Mouse (Mus musculus) left cerebral cortex, postnatal 10 days (tissue): Measurements from ENCODE around the gene Dyx1c1. TPM values are rescaled to one million over a fixed set of nuclear protein-coding genes. Genes with fewer than 3 reads are reported as not detected.

Source experiments
- DNase-seq, 2 experiments: peaks; one replicate each; pipeline ENCODE4 v3.0.0; 2021 to 2022; ENCODE audit warnings: low spot score in 2 of 2, mixed read lengths in 1 of 2; ENCODE audit errors: extremely low spot score in 1 of 2
- intact Hi-C: fragments of 180-260 bp; cut with DNase I; formaldehyde crosslinking; loops from one replicate; pipeline ENCODE4 v1.15.1; 2025
- total RNA-seq, 2 experiments: library from RNA; stranded (reverse); gene quantifications; 2 replicates each; pipeline ENCODE4 v1.2.3; 2021

Gene Dyx1c1
- 1 to 10 TPM; 2.0 TPM for total RNA-seq

- intact Hi-C loops, result no loop called here
Observed at GRCm38 (mm10) chr9:72958521-72959450, at the start of gene Dyx1c1, which contains the start of gene Gm44503. TSS of gene Dyx1c1 (plus strand) at chr9:72958785. TSS of gene Gm44503 (plus strand) at chr9:72958852.

GRCm38 (mm10) chr9:72911381-72911780 is 47.2 kb upstream of the Dyx1c1 start:
- intact Hi-C loops, result no loop called here
- DNase-seq, result no peak

More at GRCm38 (mm10) chr9:72958521-72959450, at the start of gene Dyx1c1, which contains the start of gene Gm44503:
- peak; percentile 75 to 89 for DNase-seq

GRCm38 (mm10) chr9:72913551-72913950 is 45.0 kb upstream of the Dyx1c1 start:
- no peak for DNase-seq
- intact Hi-C loops, result no loop called here

- intact Hi-C loops, result no loop called here
Observed at GRCm38 (mm10) chr9:72915728-72916127, 42.9 kb upstream of the Dyx1c1 start.

GRCm38 (mm10) chr9:72923068-72923467 is 35.5 kb upstream of the Dyx1c1 start:
- DNase-seq, result no peak
- intact Hi-C loops, result no loop called here

More at GRCm38 (mm10) chr9:72915728-72916127, 42.9 kb upstream of the Dyx1c1 start:
- DNase-seq, result no peak

GRCm38 (mm10) chr9:72925021-72925934 is 33.3 kb upstream of the Dyx1c1 start, which contains the start of gene Pygo1:
TSS of gene Pygo1 (plus strand) at chr9:72925645.
- peak; percentile 16 to 72 for DNase-seq
- intact Hi-C loops, result no loop called here

- intact Hi-C loops, result no loop called here
- no peak for DNase-seq
Observed at GRCm38 (mm10) chr9:72925935-72926258, 32.7 kb upstream of the Dyx1c1 start.

GRCm38 (mm10) chr9:72931166-72931790 is 27.3 kb upstream of the Dyx1c1 start:
- DNase-seq, result peak in 1 of 2 experiments; percentile 48
- intact Hi-C loops, result no loop called here

GRCm38 (mm10) chr9:72935309-72935708 is 23.3 kb upstream of the Dyx1c1 start:
- intact Hi-C loops, result no loop called here
- no peak for DNase-seq

- DNase-seq, result no peak
- intact Hi-C loops, result no loop called here
Observed at GRCm38 (mm10) chr9:72936301-72936700, 22.3 kb upstream of the Dyx1c1 start.

- no peak for DNase-seq
- intact Hi-C loops, result no loop called here
Observed at GRCm38 (mm10) chr9:72943424-72943823, 15.2 kb upstream of the Dyx1c1 start.

- intact Hi-C loops, result no loop called here
- no peak for DNase-seq
Observed at GRCm38 (mm10) chr9:72944286-72944685, 14.3 kb upstream of the Dyx1c1 start.

GRCm38 (mm10) chr9:72947010-72947409 is 11.6 kb upstream of the Dyx1c1 start:
- no peak for DNase-seq
- intact Hi-C loops, result no loop called here

- intact Hi-C loops, result no loop called here
- no peak for DNase-seq
Observed at GRCm38 (mm10) chr9:72949572-72949971, 9.0 kb upstream of the Dyx1c1 start.

GRCm38 (mm10) chr9:72954746-72955145 is 3.8 kb upstream of the Dyx1c1 start:
- DNase-seq, result no peak
- intact Hi-C loops, result loop anchor here (5.0 kb wide), 1 partner anchor 62 kb away; no protein-coding TSS in a partner anchor

GRCm38 (mm10) chr9:72955546-72955945 is 3.0 kb upstream of the Dyx1c1 start:
- DNase-seq, result no peak
- intact Hi-C loops, result no loop called here

- intact Hi-C loops, result no loop called here
- DNase-seq, result no peak
Observed at GRCm38 (mm10) chr9:72961346-72961745, 2.8 kb downstream of the Dyx1c1 start.

- intact Hi-C loops, result no loop called here
- no peak for DNase-seq
Observed at GRCm38 (mm10) chr9:72961959-72962358, 3.4 kb downstream of the Dyx1c1 start.
